In genomic region chr11:3786564-3786963, GRCm38 (mm10) we compare ENCODE assay signal across 8 mouse cellular contexts.
A peak's percentile ranks its signal among the peaks of the same experiment; 100 is the strongest.
DNase-seq lines count a peak whose midpoint lies in the region; ATAC-seq lines count a peak whose summit lies in the region.

No protein-coding gene starts in this region.

- DNase-seq in ES-CJ7 (ENCODE audit: low read depth, low spot score): peak; percentile 85
- DNase-seq in brain, adult 2 months (ENCODE audit: low read depth, low spot score): peak; percentile 94
- peak; percentile 85 to 92 for DNase-seq in heart, postnatal 10 days
- peak; percentile 73 to 92 for DNase-seq in layer of hippocampus, adult 8-10 months (ENCODE audit: low spot score in 2 of 2)
- peak; percentile 73 to 86 for DNase-seq in lung, postnatal 4 days
- DNase-seq in right cerebral cortex, adult 18-20 months: peak; percentile 88
- DNase-seq in urinary bladder, postnatal 10 days (ENCODE audit: low spot score): peak; percentile 71

- 0 out of 2 replicates have a peak, but pooled peaks have one; percentile 45 for ATAC-seq in erythroid progenitor cell, adult 5-6 weeks (replicated peaks; ENCODE audit: low FRiP score, poor library complexity, severe bottlenecking)

- intact Hi-C loops in heart, postnatal 10 days (cut with DNase I): loop anchor here (1.0 to 5.0 kb wide), 3 partner anchors 72 to 314 kb away; no protein-coding TSS in a partner anchor

Comparison
In these comparisons a context has a peak if more than half of its experiments do, and no peak if none do; other contexts are left out.
1. Peak in every context shown above with its lines: DNase-seq and ATAC-seq.